Mouse (Mus musculus) retina, embryonic 14.5 days (tissue): ENCODE results near the gene Olfr746.

Experiments used
- DNase-seq: peaks from one replicate; pipeline ENCODE4 v3.0.0-alpha.2; 2015; ENCODE audit warnings: low spot score

The Olfr746 gene

GRCm38 (mm10) chr14:50646783-50647182, at the start of gene Olfr746:
Olfr746 (plus strand) TSS chr14:50647083.
- DNase-seq, result no peak

DNA sequence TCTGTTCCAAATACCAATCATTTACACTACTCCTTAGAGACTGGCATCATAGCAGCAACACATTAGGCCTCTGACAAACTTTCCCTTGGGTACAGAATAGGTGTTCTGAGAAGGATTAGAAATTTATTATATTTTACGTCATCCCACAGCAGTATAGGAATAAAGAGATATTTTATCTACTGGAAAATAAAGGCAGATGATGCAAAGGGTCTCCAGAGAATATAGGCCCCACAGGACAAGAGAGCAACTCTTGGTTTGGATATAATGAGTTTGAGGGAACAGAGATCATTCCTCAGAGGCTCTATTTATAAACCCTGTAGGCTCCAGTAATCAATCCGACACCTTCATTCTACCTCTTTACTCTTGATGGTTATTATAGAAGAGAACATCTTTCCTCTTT, 32.3 kb upstream of the Olfr746 start, which contains the start of gene Olfr744:
Gene Olfr744 (plus strand): TSS at position 301 of the 400 bp plus-strand sequence.
- DNase-seq, result no peak

- DNase-seq, result no peak
Observed at GRCm38 (mm10) chr14:50639088-50639487, 7.8 kb upstream of the Olfr746 start, which contains the start of gene Olfr745. Olfr745 (plus strand) TSS chr14:50639388.

- DNase-seq, result no peak
Observed at GRCm38 (mm10) chr14:50693106-50693505, 46.2 kb downstream of the Olfr746 start, which contains the start of gene Olfr747. Olfr747 (minus strand) TSS chr14:50693206.
